Mouse (Mus musculus) bone marrow, adult 2 months (tissue): ENCODE results near the gene Clip2.

Experiments
- CTCF ChIP-seq: fragments of 200-500 bp; IDR thresholded peaks from 2 replicates; pipeline ENCODE4 v1.5.1; 2011; ENCODE audit warnings: low read length, control low read depth; ENCODE audit not compliant: control insufficient read depth, insufficient read depth
- POLR2A ChIP-seq: fragments of 200-500 bp; IDR thresholded peaks from 2 replicates; pipeline ENCODE4 v1.6.1; 2011; ENCODE audit warnings: low read depth, mild to moderate bottlenecking, control low read depth, low read length, borderline replicate concordance; ENCODE audit not compliant: control insufficient read depth

DNA sequence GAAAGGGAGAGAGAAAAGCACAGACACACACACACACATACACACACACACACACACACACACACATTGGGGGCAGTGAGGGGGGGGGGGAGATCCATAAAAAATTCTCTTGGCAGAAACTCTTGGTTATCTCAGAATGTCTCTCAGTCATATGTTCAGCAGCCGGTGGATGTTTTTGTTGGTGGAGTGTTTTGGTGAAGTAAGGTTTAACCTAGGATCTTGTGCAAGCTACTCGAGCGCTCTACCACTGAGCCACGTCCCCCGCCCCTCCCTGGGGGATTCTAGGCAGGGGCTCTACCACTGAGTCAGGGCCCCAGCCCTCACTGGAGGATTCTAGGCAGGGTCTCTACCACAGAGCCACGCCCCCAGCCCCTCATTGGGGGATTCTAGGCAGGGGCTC lies 16.2 kb downstream of the Clip2 start:
- TF ChIP-seq CTCF (no peak), POLR2A (no peak)
